Mouse (Mus musculus): Measurements from ENCODE around the gene Adgrg2.

GRCm38 (mm10) chrX:160448351-160448750, 57.9 kb downstream of the Adgrg2 start:
- TF ChIP-seq TAL1 (IDR thresholded peaks at IDR 0.05; ENCODE audit: low read length), result no peak
- no peak for TF ChIP-seq GATA1 (IDR thresholded peaks at IDR 0.05; ENCODE audit: low read length)
